Mouse (Mus musculus): ENCODE measurements at regions not wholly inside any gene's neighbourhood (a gene's known extent, or its start where the extent isn't known, plus 50 kb on each side); places are given as distances from the start of the nearest gene placed in this dataset.

GRCm38 (mm10) chr7:75400471-75400870 is 54.9 kb upstream of the Akap13 start:
- no peak for DNase-seq

- no peak for DNase-seq
Measured at GRCm38 (mm10) chr7:75404955-75405354, 50.4 kb upstream of the Akap13 start.

Measured in gastrocnemius, postnatal 25 days (tissue).